Mouse (Mus musculus) olfactory bulb, adult 2 months (tissue): ENCODE data around the gene Sez6l. TPM values are rescaled to one million over a fixed set of nuclear protein-coding genes. Genes with fewer than 3 reads are reported as not detected.
"Not testable (repeated sequence)": the region's sequence is repeated elsewhere in the genome, so short reads cannot be mapped to it uniquely, and the experiment has no call there.

Source experiments
- H3K27ac ChIP-seq: fragments of 200-500 bp; 2 replicates; pipeline ENCODE4 v1.5.1; 2012; ENCODE audit warnings: low read depth, low read length; ENCODE audit not compliant: insufficient read depth
- H3K4me1 ChIP-seq: fragments of 200-500 bp; 2 replicates; pipeline ENCODE4 v1.6.1; 2012; ENCODE audit warnings: low read length; ENCODE audit not compliant: control insufficient read depth, insufficient read depth
- H3K4me3 ChIP-seq: fragments of 200-500 bp; 2 replicates; pipeline ENCODE4 v1.5.1; 2012; ENCODE audit warnings: mild to moderate bottlenecking, low read depth, low read length, moderate library complexity; ENCODE audit not compliant: insufficient read depth
- CTCF ChIP-seq: fragments of 200-500 bp; IDR thresholded peaks from 2 replicates; pipeline ENCODE4 v1.5.1; 2012; ENCODE audit warnings: low read depth, mild to moderate bottlenecking, low read length, moderate library complexity; ENCODE audit not compliant: insufficient read depth
- POLR2A ChIP-seq: fragments of 200-500 bp; IDR thresholded peaks from 2 replicates; pipeline ENCODE4 v1.6.1; 2012; ENCODE audit warnings: mild to moderate bottlenecking, low read depth, low read length, moderate library complexity; ENCODE audit not compliant: insufficient read depth
- WGBS: fragments of 180-500 bp; shearing (Covaris S2); methylation state at CpG from one replicate; pipeline ENCODE4 v1.1.7; 2018; 5-methylcytosine and 5-hydroxymethylcytosine counted together
- polyA plus RNA-seq: library from polyadenylated mRNA; stranded (reverse); fragments of >200 nt; gene quantifications from 2 replicates; pipeline ENCODE4 v1.2.4, GENCODE M21; 2012; ENCODE audit warnings: low replicate concordance; ENCODE audit not compliant: missing spikeins, insufficient read depth, insufficient read length

Sez6l gene
- polyA plus RNA-seq, 1 experiment, result not detected

- no peak overlapping the region for H3K4me3 ChIP-seq
- peaks cover 11% of the 10 kb centered on the region for H3K4me1 ChIP-seq
- TF ChIP-seq POLR2A (no peak), CTCF (no peak; the same call in 1 of the 2 replicates)
- WGBS, result 0% methylated on average over 8 of the region's 8 CpGs
- H3K27ac ChIP-seq, result no peak overlapping the region
Observed at GRCm38 (mm10) chr5:112433004-112433403, 144.0 kb downstream of the Sez6l start.

- no peak overlapping the region for H3K27ac ChIP-seq
- H3K4me1 ChIP-seq, result peaks cover 11% of the 10 kb centered on the region
- WGBS, result 63% methylated on average over 5 of the region's 5 CpGs
- H3K4me3 ChIP-seq, result no peak overlapping the region
- TF ChIP-seq POLR2A, result no peak
Observed at GRCm38 (mm10) chr5:112432033-112432432, 145.0 kb downstream of the Sez6l start.

GRCm38 (mm10) chr5:112431120-112431775 is 145.7 kb downstream of the Sez6l start:
- 40% methylated on average over 14 of the region's 14 CpGs for WGBS
- no peak overlapping the region for H3K4me3 ChIP-seq
- TF ChIP-seq CTCF, result no peak
- no peak for TF ChIP-seq POLR2A
- no peak overlapping the region for H3K27ac ChIP-seq
- H3K4me1 ChIP-seq, result peaks cover 11% of the 10 kb centered on the region

- H3K4me1 ChIP-seq, result peaks cover 9% of the 10 kb centered on the region
- 0 out of 2 replicates have a peak overlapping the region, but pooled peaks have one; percentile 1 for H3K4me3 ChIP-seq
- TF ChIP-seq CTCF (peak; percentile 76), POLR2A (no peak)
- H3K27ac ChIP-seq, result no peak overlapping the region
- WGBS, result 10% methylated on average over 19 of the region's 19 CpGs
Observed at GRCm38 (mm10) chr5:112428944-112429343, 148.0 kb downstream of the Sez6l start.

- WGBS, result 38% methylated on average over 2 of the region's 2 CpGs
- Histone ChIP-seq H3K4me3 (no peak overlapping the region), H3K4me1 (peaks cover 3% of the 10 kb centered on the region), H3K27ac (no peak overlapping the region)
- TF ChIP-seq POLR2A (no peak), CTCF (0 out of 2 replicates have a peak, but pooled peaks have one; percentile 29)
Observed at GRCm38 (mm10) chr5:112427283-112427682, 149.7 kb downstream of the Sez6l start.

GRCm38 (mm10) chr5:112426635-112427034 is 150.3 kb downstream of the Sez6l start:
- Histone ChIP-seq H3K4me1 (peaks cover 3% of the 10 kb centered on the region), H3K27ac (no peak overlapping the region), H3K4me3 (no peak overlapping the region)
- WGBS, result 87% methylated on average over 7 of the region's 7 CpGs
- no peak for TF ChIP-seq CTCF
- no peak for TF ChIP-seq POLR2A

GRCm38 (mm10) chr5:112419535-112419934 is 157.4 kb downstream of the Sez6l start:
- Histone ChIP-seq H3K27ac (no peak overlapping the region), H3K4me1 (no peaks in the 10 kb centered on the region; the same call in 1 of the 2 replicates), H3K4me3 (no peak overlapping the region)
- WGBS, result 54% methylated on average over 12 of the region's 12 CpGs
- no peak for TF ChIP-seq POLR2A
- TF ChIP-seq CTCF, result no peak

- no peaks in the 10 kb centered on the region for H3K4me1 ChIP-seq
- no peak overlapping the region for H3K4me3 ChIP-seq
- no peak for TF ChIP-seq CTCF
- no peak for TF ChIP-seq POLR2A
- WGBS, result 34% methylated on average over 4 of the region's 4 CpGs
- H3K27ac ChIP-seq, result no peak overlapping the region
Observed at GRCm38 (mm10) chr5:112418023-112418422, 159.0 kb downstream of the Sez6l start.

- TF ChIP-seq POLR2A (no peak), CTCF (no peak)
Observed at GRCm38 (mm10) chr5:112416673-112417072, 160.3 kb downstream of the Sez6l start.

GRCm38 (mm10) chr5:112412781-112413180 is 164.2 kb downstream of the Sez6l start:
- peaks cover 25% of the 10 kb centered on the region for H3K4me1 ChIP-seq
- not testable (repeated sequence) for H3K4me3 ChIP-seq, H3K27ac ChIP-seq
- WGBS, result 88% methylated on average over 4 of the region's 4 CpGs

More at GRCm38 (mm10) chr5:112416673-112417072, 160.3 kb downstream of the Sez6l start:
- Histone ChIP-seq H3K4me3 (no peak overlapping the region), H3K4me1 (peaks cover 5% of the 10 kb centered on the region), H3K27ac (no peak overlapping the region)
- WGBS, result 69% methylated on average over 5 of the region's 5 CpGs
